Mouse (Mus musculus): ENCODE measurements around the gene Elmo1.

The Elmo1 gene

GRCm38 (mm10) chr13:20288393-20288792 is 198.0 kb downstream of the Elmo1 start:
- no peak for DNase-seq

DNA sequence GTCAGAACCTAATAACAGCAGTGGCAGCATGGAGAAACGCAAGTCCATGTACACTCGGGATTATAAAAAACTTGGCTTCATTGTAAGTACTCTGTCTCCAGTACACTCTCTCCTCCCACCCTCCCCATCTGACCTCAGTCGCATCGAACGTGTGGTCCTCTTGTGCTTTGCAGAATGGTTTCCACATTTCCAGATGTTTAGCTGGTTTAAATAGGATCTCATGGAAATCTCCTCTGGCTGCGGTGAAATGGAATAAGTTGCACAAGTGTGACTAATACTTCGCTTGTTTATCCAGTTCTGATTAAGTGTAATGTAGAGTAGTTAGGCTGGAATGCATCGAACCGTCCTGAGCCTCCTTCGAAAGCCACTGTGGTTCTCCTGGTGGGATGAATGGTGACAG is 200.0 kb downstream of the Elmo1 start:
- DNase-seq = no peak

- no peak for DNase-seq
These were observed 202.0 kb downstream of the Elmo1 start for GRCm38 (mm10) chr13:20292348-20292747.

- DNase-seq = no peak
These were observed 205.0 kb downstream of the Elmo1 start for GRCm38 (mm10) chr13:20295278-20295970.

GRCm38 (mm10) chr13:20297841-20298240 is 207.4 kb downstream of the Elmo1 start:
- DNase-seq = peak; percentile 33

GRCm38 (mm10) chr13:20299424-20299823 is 209.0 kb downstream of the Elmo1 start:
- peak; percentile 16 for DNase-seq

GRCm38 (mm10) chr13:20300052-20300564 is 209.7 kb downstream of the Elmo1 start:
- no peak for DNase-seq

GRCm38 (mm10) chr13:20300626-20301025 is 210.2 kb downstream of the Elmo1 start:
- no peak for DNase-seq

- no peak for DNase-seq
These were observed 211.4 kb downstream of the Elmo1 start for GRCm38 (mm10) chr13:20301760-20302159.

DNA sequence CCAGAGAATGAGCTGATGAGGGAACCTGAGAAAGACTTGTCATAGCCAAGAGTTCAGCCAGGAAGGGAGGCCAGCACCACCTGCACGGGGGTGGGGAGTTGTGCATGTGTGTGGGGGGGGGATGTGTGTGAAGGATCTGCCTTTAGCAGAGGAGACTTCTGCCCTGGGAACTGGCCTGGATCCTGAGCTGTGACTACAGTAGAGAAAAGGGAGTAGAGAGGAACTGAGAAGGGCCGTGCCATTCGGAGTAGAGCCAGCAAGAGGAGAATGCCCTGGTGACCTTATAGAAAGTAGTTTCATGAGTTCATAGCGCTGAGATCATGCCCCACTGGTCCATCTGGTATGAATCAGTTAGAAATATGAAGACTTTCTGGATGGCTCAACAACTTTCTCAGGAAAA is 215.2 kb downstream of the Elmo1 start:
- DNase-seq = no peak

GRCm38 (mm10) chr13:20306180-20307177 is 216.1 kb downstream of the Elmo1 start:
- DNase-seq = peak; percentile 23

DNA sequence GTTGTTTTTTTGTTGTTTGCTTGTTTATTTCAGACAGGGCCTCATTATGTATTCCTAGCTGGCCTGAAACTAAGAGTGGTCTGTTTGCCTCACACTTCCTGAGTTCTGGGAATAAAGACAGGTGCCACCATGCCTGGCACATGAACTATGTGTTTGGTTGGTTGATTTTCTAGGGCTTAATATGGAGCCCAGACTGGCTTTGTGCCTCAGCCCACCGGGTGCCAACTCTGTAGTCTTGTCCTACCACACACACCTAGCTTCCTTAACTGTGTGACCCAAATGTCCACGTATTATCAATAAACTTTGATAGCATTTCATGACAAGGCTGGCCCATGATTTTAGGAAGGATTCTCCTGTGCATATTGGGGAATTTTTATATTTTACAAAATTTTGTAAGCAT is 217.0 kb downstream of the Elmo1 start:
- DNase-seq = no peak

GRCm38 (mm10) chr13:20311612-20312011 is 221.2 kb downstream of the Elmo1 start:
- peak; percentile 64 for DNase-seq

GRCm38 (mm10) chr13:20313345-20313744 is 222.9 kb downstream of the Elmo1 start:
- no peak for DNase-seq

DNA sequence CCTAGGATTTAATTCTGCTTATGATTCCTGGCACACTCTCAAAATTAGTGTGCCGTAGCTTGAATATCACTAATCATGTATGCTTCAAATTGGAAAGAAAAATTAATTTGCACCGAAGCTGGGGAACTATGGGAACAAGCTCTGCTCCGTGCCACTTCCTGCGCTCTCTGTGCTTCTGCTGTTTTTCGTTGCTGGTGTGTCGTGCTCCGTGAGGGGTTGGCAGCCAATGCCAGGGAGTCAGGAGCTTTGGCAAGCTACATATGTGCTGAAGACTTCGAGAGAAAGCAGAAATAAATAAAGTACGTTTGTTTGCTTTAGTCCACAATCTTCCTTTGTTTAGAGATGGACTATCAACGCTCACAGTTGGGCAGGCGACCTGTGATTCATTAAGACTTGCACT is 225.7 kb downstream of the Elmo1 start:
- DNase-seq = peak; percentile 21

DNA sequence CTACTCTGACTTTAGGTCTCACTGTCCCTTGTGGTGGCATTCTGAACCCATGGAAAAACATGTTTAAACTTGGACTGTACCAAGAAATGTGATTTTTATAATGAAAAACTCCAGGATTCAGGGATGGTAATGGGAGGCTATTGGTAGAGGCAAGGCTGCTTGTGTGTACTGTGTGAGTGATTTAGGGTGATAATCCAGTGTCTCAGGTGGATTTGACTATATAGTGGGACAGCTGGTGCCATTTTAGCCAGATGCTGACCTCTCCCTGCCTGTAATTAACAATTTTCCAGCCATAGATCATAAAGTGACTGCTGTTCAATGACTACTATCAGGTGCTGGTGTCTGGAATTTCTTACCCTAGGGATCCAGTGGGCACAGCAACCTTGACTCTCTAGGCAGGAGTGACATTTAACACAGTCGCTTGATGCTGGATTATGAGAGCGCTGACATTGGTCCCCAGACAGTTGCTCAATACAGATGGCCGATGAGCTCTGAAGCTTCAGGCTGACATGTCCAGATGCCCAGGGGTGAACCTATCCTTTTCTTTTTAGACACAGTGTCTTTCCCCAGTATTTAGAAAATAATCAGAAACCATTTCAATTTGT is 228.3 kb downstream of the Elmo1 start:
- DNase-seq = no peak

- DNase-seq = no peak
These were observed 229.8 kb downstream of the Elmo1 start for GRCm38 (mm10) chr13:20320232-20320631.

GRCm38 (mm10) chr13:20323478-20323877 is 233.1 kb downstream of the Elmo1 start:
- no peak for DNase-seq

GRCm38 (mm10) chr13:20327064-20327463 is 236.7 kb downstream of the Elmo1 start:
- no peak for DNase-seq

DNA sequence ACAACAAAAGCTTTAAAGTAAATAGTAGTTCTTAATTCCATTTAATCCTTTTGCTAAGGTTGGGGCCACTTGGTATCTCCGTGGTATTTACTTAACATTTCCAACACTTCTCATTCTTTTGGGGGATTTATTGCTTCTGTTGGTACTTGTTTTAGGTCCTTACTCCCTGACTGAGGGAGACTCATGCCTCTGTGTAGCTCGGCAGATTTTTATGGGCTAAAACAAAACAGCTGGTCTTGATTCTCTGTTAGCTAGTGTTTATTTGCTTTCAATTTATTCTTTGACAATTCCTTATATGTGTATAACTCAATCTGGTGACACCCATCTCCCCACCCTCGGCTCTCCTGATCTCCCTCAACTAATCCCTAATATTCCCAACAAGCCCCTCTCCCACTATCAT is 237.6 kb downstream of the Elmo1 start:
- no peak for DNase-seq

DNA sequence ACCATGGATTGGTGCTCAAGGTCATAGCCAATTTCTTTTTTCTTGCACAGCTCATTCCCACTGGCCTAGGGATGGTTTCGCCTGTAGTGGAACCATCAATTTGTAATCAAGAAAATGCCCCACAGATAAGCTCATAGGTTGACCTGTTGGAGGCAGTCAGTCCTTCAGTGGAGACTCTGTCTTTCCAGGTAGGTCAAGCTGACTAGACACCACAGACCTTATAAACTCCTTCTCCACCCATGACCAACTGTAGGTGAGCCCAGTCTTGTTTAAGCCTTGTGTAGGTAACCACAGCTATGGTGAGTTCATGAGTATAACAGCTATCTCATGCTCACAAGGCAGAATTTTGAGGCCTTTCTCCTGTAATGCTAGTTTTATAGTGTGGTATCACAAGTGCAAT is 238.3 kb downstream of the Elmo1 start:
- no peak for DNase-seq

DNA sequence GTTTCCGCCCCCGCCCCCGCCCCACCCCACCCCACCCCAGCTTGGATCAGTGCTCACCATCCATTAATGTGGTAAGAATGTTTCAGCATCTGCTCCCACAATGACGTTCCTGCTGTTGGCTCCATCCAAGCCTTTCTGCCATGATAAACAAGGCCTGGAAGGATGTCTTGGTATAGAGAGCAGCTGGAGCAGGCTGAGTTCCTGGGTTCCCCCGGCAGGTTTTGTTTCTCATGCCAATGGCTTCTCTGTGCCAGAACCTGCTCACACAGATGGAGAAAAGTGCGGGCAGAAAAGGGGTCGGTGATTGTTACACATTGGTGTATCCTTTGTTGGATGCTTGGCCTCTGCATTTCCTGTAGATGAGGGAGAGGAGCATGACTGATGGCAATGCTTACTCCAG is 240.6 kb downstream of the Elmo1 start:
- no peak for DNase-seq
